Mouse (Mus musculus) cerebellum, adult (tissue): ENCODE data around the gene Dhx30.
"Not testable (repeated sequence)": the region's sequence is repeated elsewhere in the genome, so short reads cannot be mapped to it uniquely, and the experiment has no call there.

Source experiments
- ATAC-seq: cut with Nextera tagmentation; 2 replicates; pipeline ENCODE4 v1.9.2; 2017; ENCODE audit warnings: mild to moderate bottlenecking, moderate library complexity, mixed read lengths; ENCODE audit not compliant: insufficient number of reproducible peaks, low FRiP score, low TSS enrichment

Gene Dhx30

GRCm38 (mm10) chr9:110117779-110118139, at the start of gene Dhx30:
Gene Dhx30 (minus strand): TSS chr9:110117830.
- no peak for ATAC-seq

GRCm38 (mm10) chr9:110163071-110163470, 45.4 kb upstream of the Dhx30 start:
- ATAC-seq = no peak

- no peak for ATAC-seq
Observed at GRCm38 (mm10) chr9:110162441-110162840, 44.8 kb upstream of the Dhx30 start.

- ATAC-seq = not testable (repeated sequence)
Observed at GRCm38 (mm10) chr9:110160486-110160885, 42.9 kb upstream of the Dhx30 start.

GRCm38 (mm10) chr9:110159036-110159435, 41.4 kb upstream of the Dhx30 start:
- ATAC-seq = no peak

GRCm38 (mm10) chr9:110148598-110148997, 31.0 kb upstream of the Dhx30 start:
- no peak for ATAC-seq

- no peak for ATAC-seq
Observed at GRCm38 (mm10) chr9:110142097-110142496, 24.5 kb upstream of the Dhx30 start.

DNA sequence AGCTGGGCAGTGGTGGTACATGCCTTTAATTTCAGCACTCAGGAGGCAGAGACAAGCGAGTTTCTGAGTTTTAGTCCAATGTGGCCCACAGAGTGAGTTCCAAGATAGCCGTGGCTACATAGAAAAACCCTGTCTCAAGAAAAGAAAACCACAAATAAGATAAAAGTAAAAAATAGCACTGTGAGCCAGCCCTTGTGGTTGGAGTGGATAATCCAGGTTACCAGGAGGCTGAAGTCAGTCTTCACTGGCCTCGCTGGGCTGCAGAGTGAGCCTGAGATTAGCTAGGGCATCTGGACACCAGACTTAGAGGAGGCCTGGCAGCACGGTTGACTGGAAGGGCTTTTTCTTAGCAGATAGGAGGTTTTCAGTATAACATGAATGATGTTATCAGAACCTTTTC, 21.5 kb upstream of the Dhx30 start:
- no peak for ATAC-seq

GRCm38 (mm10) chr9:110134176-110134575, 16.5 kb upstream of the Dhx30 start:
- no peak for ATAC-seq

DNA sequence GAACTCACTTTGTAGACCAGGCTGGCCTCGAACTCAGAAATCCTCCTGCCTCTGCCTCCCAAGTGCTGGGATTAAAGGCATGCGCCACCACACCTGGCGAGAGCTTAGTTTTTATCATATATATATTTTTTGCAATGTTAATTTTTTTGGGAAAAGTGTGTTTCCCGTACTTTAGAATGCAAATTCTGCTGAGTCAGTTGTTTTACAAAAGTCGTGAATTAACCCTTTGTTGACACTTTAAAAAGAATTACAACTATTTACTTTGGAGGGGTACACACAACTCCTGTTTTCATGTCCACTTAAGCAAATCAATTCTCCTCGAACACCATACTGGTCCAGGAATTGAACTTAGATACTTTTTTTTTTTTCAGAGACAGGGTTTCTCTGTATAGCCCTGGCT, 15.3 kb upstream of the Dhx30 start:
- ATAC-seq = no peak

GRCm38 (mm10) chr9:110132201-110132605, 14.6 kb upstream of the Dhx30 start:
- no peak for ATAC-seq

- ATAC-seq = peak; percentile 97
Observed at GRCm38 (mm10) chr9:110131525-110132197, 14.0 kb upstream of the Dhx30 start.

DNA sequence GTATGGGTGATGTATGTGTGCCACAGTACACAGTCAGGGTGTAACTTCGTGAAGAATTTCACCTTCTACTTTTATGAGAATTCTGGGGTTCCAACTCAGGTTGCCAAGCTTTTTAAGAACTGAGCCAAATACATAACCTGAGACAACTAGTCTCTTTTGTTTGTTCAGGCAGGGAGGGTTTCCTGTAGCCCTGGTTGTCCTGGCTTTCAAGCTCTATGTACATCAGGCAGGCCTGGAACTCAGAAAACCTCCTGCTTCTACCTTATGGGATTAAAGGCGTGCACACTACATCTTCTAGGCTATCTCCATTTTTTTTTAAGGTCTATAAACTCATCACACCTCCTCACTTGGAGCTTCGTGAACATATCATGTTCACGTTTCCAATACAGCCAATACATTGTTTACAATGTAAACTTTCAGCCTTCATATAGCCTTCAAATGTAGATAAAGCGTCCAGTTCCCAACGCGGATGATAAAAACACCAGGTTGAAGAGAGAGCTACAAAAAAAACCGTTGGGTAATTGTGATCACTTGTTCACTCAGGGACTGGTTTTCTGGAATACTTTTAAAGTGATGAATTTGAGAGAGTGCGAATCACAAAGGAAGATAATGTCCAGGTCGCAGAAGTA, 13.4 kb upstream of the Dhx30 start:
- no peak for ATAC-seq

- ATAC-seq = not testable (repeated sequence)
Observed at GRCm38 (mm10) chr9:110124008-110124540, 6.4 kb upstream of the Dhx30 start.

GRCm38 (mm10) chr9:110123322-110123721, 5.7 kb upstream of the Dhx30 start:
- no peak for ATAC-seq

DNA sequence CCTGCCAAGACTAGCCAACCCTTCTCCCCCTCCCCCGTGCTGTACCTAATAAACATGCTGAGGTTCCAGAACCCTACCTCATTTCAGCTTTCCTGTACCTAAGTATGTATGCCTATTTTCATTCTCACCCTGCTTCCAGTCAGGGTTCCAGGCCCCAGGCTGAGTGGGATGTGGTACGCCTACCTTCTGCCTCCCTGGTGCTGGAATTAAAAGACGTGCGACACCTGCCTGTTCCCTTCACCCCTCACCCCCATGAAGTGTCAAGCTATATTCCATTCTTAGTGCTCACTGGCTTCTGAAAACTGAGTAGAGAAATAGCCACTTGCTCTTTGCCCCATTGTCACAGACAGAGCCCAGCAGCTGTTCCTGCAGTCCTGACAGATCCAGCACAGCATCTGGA, 3.8 kb upstream of the Dhx30 start:
- no peak for ATAC-seq

- no peak for ATAC-seq
Observed at GRCm38 (mm10) chr9:110118249-110118648, 619 bp upstream of the Dhx30 start.

- ATAC-seq = peak; percentile 96
Observed at GRCm38 (mm10) chr9:110116977-110117778, 452 bp downstream of the Dhx30 start, which contains the start of gene Smarcc1. Gene Smarcc1 (plus strand): TSS chr9:110117708.

GRCm38 (mm10) chr9:110116353-110116976, 1.2 kb downstream of the Dhx30 start:
- no peak; the same call in 1 of the 2 replicates for ATAC-seq
